Mouse (Mus musculus) spleen, embryonic (tissue): ENCODE measurements around the gene Odf3l2.

Experiments
- CTCF ChIA-PET: fragments of 350-600 bp; sonication (Branson Sonifier 250); formaldehyde crosslinking; loops from one replicate; lab custom pipeline; 2022; lab: Charles Lee

The Odf3l2 gene

DNA sequence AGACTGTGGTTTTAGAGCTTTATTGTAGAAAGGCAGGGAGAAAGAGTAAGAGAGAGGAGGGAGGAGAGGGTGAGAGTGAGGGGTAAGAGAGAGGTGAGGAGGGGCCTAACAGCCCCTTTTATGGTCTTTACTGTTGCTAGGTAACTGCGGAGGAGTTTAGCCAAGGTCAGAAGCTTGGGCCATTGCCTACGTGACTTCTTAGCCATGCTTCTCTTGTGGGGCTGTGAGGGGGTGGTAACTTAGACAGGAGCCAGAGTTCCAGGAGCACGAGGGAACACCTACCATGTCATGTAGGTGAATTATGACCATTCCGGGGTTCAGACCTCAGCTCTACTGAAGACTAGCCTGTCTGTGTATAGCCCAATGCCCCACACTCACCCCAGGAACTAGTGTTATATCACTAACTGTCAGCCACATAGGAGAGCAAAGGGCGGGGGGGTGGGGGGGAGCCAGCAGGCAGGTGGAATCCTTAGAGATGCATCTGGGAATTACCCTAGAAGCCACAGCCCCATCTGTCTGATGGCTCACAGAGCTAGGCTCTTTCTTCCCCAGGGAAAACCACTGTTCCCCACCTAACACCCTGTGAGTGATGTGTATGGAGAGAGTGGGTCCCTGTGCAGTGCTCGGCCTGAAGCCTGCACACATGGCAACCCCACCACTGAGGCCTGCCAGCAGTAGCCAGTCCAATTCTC is 26.0 kb upstream of the Odf3l2 start:
- CTCF ChIA-PET, result interaction anchor here (0.7 kb wide), 1 partner anchor 122 kb away, joined by 10 read pairs; the partner anchor contains the start of gene Palm

DNA sequence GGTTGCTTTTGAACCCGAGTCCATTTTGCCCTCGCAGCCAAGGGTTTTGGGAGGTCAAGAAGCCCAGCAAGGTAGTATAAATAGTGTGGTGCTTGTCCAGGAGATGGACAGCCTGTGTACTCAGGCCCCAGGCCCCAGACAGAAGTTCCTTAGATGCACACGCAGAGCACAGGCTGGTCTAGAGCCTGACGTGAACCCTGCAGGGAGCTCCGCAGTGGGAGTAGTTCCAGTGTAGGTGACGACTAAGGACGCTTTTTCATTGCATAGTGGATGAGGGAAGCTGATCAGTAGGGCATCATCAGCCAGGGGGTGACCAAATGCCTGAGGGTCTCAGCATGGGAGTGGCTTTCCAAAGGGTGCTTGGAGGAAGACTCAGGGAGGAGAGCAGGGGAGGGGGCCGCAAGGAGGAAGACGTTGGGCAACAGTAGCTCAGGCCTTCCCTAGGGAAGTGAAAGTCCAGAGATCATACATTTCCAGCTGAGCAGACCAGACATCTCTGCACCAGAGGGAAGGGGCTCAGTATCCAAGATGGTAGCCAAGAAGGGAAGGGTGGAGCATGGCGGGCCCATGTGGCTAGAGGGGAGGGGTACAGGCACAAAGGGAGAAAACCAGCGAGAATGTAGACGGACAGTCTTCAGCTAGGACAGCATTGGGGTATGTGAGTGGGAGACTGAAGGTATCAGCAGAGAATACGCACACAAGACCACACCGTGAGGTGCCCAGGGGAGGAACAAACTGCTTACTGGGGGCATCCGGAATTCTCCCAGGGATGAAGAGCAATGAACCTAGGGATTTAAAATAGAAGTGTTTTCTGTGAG is 24.7 kb upstream of the Odf3l2 start:
- CTCF ChIA-PET, result interaction anchor here (0.9 kb wide), 1 partner anchor 11 kb away, joined by 3 read pairs; no protein-coding TSS in a partner anchor

DNA sequence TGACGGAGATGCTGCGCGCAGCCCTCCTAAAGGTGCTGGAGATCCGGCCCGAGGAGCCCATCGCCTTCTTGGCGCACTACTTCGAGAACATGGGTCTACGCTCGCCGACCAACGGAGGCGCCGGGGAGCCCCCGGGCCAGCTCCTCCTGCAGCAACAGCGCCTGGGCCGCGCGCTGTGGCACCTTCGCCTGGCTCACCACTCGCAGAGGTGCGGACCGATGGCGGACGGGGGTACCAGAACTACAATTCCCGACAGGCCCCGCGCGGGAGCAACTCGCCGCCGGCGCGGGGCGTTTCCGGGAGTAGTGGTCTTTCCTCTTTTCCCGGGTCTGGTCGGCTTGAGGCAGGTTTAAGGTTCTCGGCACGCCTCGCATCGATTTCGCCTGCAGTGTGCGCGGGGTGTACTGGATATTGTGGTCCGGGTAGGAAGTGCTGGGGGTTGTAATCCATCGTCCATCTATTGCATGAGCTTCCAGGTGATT is 24.1 kb upstream of the Odf3l2 start:
- CTCF ChIA-PET, result interaction anchor here (1.2 kb wide), 1 partner anchor 77 kb away, joined by 3 read pairs; the partner anchor contains the start of gene Polrmt

DNA sequence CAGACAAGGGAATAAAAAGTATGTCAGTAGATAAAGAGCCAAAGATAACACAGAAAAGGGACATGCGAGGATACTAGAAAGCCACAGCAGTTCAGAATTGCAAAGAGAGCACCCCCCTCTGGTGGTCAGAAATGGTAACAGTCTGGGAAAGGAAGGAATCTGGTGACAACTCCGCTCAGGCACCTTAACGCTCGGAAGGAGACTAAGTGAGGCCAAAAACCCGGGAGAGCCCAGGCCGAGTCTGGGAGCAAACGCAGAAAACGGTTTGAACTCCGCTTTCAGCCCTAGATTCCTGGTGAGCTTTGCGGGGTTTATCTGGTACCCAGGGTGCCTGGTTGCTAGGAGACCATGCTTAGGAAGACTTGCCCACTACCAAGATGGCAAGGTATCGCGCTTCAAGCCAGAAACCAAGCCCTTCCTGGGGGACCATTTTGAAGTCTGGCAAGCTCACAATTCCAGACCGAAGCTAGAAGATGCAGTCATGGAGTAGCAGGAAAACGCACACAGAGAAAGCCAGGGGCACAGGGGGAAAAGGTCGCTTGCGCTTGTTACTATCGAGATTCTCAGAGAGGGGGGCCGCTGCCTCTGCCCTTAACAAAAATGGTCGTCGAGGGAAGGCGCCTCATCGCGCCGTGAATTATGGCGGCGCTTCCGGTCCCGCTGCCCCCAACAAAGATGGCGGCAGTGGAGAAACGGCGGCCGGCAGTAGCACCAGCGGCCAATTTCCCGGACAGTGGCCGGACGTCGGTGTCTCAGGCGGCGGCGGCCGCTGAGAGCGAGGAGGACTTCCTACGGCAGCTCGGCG is 23.4 kb upstream of the Odf3l2 start, which contains the start of gene Tpgs1:
TSS of gene Tpgs1 (plus strand) at position 599 of the 805 bp plus-strand sequence.
- CTCF ChIA-PET, result interaction anchor here (1.2 kb wide), 1 partner anchor 77 kb away, joined by 3 read pairs; the partner anchor contains the start of gene Polrmt

DNA sequence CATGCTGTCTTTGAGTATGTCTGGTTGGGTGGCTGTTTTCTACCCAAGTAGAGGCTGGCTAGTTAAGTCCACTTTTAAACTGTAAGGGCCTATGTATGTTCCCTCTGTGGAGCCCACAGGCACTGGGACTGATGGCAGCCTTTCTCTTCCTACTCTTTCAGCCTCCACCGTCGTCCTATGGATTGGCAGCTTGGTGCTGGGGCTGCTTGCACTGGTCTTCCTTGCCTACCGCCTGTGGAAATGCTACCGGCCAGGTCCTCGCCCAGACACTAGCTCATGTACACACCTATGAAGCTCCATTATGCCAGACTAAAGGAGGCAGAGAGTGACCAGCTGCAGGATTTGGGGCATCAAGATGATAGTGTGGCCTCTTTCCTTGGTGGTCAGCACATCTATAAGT is 22.5 kb upstream of the Odf3l2 start:
- CTCF ChIA-PET, result no interaction called here

DNA sequence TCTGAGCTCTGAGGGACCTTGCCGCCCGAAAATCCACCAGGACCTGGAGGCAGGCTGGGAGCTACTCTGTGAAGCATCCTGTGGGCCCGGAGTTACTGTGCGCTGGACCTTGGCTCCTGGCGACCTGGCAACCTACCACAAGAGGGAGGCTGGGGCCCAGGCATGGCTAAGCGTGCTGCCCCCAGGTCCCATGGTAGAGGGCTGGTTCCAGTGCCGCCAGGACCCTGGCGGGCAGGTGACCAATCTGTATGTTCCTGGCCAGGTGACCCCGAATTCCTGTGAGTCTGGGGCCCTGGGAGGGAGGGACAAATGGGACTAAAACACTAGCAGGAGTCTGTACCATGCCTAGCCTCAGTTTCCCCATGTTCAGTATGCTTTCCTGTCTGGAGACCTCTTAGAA is 21.0 kb upstream of the Odf3l2 start:
- CTCF ChIA-PET, result no interaction called here

DNA sequence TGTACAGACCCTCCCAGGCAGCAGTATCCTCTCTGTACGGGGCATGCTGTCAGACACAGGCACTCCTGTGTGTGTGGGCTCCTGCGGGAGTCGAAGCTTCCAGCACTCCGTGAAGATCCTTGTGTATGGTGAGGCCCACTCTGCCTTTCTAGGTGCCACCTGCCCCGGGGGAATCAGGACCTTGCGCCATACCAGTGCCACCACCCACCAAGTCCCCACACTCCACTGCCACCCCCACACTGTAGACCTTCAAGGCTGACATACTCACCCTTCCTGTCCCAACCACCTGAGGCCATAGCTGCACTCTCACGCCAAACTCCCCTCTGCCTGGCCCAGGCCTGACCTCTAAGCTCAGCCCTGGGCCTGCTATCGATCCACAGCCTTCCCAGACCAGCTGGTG is 19.5 kb upstream of the Odf3l2 start:
- CTCF ChIA-PET, result no interaction called here

DNA sequence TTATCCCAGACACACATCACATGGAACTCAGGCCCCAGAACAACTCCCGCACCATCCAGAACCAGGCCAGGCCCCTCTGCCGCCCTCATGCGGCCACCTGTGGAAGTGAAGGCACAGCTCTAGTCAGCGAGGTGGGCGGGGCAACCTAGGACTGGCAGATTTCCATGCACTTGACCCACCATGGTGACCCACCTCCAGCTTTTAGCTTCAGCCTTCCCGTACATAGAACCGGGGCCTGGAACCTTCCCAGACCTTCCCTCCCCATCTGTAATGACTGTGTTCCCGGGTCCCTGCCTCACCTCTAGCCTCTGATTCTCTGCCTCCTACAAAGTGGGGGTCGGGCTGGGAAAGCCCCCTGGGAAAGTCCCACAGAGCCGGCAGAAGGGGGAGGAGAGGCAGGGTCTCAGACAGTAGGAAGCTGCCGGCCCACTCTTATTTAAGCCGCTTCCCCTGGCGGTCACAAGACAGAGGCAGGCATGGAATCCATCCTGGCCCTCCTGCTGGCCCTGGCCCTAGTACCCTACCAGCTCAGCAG is 18.7 kb upstream of the Odf3l2 start, which contains the start of gene Madcam1:
TSS of gene Madcam1 (plus strand) at position 429 of the 535 bp plus-strand sequence.
- CTCF ChIA-PET, result no interaction called here

DNA sequence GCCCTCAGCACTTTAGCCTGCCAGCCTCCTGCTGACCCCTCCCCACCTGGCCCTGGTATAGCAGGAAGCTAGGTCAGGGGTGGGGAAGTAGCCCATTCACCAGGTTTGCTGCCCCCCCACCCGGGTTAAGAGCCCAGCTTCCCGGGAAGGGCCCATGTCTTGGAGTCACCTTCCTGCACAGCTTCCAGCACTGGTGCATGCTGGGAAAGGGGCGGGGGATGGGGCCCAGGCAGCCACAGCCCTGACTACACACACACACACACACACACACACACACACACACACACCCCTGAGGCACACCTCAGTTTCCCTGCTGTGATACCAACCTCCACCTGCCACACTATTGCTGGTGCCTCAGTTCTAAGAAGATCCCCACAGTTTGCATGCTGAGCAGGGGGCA is 16.3 kb upstream of the Odf3l2 start:
- CTCF ChIA-PET, result no interaction called here

DNA sequence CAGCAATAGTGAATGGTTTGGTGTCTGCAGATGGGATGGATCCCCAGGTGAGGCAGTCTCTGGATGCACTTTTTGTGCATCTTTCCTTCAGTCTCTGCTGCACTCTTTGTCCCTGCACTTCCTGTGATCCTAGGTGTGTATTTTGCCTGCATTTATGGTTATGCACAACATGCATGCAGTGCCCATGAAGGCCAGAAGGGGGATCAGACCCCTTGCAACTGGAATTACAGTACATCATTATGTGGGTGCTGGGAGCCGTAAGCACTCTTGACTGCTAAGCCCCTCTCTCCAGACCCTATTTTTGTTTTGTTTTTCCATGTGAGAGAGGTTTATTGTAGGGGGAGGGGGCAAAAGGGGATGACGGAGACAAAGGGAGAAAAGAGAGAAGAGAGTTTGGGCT is 14.8 kb upstream of the Odf3l2 start:
- CTCF ChIA-PET, result interaction anchor here (0.6 kb wide), 1 partner anchor 1445 kb away, joined by 9 read pairs; no protein-coding TSS in a partner anchor

DNA sequence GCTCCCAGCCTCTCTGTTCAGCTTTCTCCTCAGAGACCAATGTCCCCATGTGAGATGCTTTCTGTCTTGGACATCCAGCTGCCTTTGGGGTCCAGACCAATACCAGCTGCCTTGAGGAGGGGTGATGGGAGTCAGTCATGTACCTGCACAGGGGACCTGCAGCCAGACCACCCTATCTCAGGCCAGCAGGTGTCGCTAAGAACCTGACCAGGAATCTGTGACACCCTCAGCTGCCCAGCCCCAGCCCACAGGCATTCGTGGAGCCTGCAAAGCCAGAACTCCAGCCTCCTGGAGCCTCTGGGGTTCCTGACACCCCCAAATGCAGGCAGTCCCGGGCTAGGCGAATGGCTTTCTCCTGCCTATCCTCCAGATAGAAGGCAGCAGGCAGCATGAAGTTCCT is 13.3 kb upstream of the Odf3l2 start:
- CTCF ChIA-PET, result no interaction called here

DNA sequence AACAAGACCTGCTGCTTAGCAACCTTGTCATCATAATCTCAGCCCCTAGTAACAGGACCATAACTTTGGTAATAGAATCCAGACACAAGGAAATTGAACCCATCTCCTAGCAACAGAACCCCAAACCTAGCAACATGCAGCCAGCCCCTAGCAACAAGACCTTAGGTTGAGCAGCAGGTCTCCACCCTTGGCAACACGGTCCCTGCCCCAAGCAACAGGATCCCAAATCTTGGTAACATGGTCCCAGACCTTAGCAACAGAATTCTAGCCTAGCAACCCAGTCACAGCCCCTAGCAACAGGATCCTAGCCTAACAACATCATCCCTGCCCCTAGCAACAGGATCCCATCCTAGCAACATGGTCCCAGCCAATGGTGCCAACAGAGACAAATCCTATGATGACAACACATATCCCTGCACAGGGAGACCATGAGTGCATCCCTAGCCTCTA is 9.4 kb upstream of the Odf3l2 start:
- CTCF ChIA-PET, result no interaction called here

DNA sequence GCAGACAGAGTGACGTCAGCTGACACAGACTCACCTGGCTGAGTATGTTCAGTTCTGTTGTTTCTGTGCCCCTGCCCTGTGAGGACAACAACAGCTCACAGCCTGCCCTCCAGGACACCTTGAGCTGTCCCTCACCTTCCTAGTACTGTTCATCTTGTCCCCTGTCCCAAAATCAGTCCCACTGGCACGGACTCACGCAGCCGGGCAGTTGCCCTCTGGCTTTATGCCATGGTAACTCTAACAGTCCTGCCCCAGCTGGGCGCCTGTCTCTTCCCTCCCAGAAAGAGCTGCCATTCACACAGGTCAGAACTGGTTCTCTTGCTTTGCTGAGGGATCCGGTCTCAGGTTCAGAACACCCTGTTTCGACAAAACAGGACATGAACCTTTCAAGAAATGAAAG is 7.3 kb upstream of the Odf3l2 start:
- CTCF ChIA-PET, result no interaction called here

DNA sequence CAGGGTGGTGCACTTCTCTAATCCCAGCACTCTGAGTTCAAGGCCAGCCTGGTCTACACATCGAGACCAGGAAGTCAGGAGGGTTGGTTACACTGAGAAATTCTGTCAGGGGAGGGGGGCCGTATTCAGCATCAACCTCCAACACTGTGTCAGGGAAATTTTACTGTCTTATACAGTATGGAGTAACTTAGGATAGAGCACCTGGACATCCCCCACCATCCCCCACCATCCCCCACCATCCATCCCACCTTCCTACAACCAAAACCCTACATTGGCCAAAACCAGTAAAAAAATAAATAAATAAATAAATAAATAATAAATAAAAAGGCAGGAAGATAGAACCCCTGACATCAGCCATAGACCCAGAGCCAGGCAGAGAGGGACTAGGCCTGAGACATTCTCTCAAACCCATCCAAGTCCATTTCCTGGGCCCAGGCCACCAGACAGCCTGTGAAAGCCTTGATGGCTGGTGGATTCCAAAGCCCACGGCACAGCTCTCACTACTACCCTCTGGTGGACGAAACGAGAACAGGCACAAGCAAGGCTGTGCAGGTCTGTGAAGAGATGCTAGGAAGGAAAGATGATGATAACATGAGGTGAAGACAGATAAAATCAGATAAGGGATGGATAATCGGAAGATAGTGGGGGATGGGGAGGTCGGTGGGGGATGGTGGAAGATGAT is 3.7 kb upstream of the Odf3l2 start:
- CTCF ChIA-PET, result no interaction called here

DNA sequence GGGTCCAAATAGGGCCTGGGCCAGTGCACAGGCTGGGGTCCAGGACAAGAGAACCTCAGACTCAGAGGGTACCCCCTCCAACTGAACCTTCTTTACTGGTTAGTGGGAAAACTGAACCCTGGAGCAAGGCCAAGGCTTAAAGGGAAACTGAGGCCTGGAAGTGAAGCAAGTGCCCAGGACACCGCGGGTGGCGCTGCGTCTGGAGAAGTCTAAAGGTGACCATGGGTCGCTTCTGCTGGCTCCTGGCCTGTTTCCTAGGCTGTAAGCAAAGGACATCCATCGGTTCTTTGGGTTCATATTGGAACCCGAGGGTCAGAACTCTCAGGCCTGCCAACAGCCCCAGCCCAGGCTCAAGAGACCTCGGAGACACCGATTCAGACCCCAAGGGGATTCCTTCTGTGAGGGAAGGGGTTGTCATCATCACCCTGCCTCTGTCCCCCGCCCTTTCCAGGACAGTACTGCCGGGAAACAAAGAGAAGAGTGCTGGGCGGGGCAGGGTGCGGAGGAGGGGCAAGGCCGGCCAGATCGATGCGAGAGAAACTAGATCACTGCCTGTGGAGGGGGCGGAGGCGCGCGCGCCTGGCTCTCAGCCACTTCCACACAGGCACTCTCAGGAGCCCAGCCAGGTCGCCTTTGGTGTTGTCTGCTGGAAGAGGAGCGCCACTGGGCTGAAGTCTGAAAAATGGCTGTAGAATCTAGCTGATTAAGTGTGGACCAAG is 6.9 kb downstream of the Odf3l2 start:
- CTCF ChIA-PET, result no interaction called here

DNA sequence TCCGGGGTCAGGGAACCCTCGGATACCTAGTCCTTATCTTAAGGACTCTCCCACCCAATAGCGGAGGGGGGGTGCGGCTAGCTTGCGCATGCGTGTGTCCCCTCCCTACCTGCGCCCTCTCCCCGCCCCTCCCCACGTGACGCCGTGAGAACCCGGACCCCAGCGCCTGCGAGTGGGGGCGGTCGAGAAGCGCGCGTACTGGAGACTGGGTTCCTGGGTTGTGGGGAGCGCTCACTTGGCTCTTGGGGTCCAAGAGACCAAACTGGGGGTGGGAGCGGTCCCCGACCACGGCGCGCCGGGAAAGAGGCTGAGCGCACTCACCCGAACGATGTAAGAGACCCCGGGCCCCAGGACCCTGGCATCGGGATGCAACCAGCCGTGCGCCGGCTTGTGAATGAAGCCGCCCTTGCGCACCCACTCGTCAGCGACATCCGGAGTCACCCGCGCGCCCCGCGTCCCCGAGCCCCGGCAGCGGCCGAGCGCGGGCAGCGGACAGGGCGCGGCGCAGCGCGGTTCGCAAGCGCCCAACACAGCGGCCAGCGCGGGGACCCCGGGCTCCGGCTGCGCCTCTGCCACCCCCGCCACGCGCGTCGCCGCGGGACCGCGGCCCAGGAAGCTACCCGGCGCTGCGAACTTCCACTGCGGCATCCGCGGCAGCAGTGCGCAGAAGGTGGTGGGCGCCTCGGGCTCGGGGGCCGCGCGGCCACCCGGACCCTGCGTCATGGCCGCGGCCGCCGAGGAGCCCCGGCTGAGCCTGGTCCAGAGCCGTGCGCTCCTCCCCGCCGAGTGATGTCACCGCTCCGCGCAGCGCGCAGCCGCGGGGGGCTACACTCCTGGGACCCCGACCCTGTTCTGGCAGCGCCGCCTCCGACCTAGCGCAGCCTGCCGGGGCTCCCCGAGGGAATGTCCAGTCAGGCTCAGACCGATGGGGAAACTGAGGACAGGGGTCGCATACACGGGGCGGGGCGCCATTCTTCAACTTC is 8.1 kb downstream of the Odf3l2 start, which contains the start of gene Shc2:
TSS of gene Shc2 (minus strand) at position 791 of the 983 bp plus-strand sequence.
- CTCF ChIA-PET, result no interaction called here

DNA sequence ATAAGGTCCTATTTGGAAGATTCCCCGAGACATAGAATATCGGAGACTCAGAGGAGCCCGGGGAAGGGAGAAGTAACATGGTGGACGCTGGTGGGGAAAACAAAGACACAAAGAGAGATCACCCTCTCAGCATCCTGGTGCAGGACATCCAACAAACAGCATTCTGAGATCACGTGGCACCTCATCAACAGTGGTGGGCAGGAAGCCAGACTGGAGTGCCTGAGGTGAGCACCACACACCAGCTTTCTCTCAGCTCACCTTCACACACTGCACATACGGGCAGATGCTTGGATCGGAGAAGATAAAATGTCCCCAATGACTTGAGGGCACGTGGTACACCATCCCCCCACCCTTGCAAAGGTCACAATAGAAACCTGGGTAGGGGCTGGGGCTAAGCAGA is 9.3 kb downstream of the Odf3l2 start:
- CTCF ChIA-PET, result no interaction called here

DNA sequence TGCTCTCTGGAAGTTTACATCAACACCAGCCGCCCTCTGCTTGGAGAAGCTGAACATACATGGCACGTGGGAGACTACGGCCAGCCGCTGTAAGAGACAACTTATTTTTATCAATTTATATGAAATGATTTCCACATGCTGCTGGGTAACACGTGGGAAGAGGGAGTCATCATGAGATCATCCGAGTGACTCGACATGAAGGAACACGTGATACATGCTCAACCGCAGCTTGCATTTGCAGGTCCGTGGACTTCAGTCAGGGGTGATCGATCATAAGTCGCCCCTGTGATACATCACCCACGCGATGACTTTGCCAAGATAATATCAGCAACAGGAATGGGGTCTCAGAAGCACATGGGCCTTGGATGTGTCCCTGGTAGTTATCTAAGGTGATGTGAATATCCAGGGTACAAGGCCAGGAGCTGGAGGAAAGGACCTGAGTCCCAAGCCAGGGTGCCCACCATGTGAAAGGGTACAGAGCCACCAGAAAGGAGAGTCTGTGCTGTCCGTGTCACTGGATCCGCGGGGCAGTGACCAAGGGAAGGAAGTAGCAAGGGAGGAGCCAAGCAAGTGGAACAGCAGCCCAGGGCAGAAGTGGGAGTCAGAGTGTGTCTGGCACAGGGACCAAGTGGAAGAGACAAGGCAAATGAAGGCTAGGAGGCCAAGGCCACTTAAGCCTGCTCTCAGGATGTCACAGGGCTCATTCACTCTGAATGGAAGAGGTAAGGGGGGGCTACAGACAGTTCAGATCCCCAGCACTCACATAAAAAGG is 12.3 kb downstream of the Odf3l2 start:
- CTCF ChIA-PET, result no interaction called here
